Mouse (Mus musculus) heart, adult 2 months (tissue): ENCODE measurements around the gene Rnf157.

Experiments used
- CTCF ChIP-seq: fragments of 200-600 bp; IDR thresholded peaks from 2 replicates; pipeline ENCODE4 v1.8.1; 2022; ENCODE audit warnings: antibody characterized with exemption, mild to moderate bottlenecking, moderate library complexity
- EP300 ChIP-seq: fragments of 200-500 bp; IDR thresholded peaks from 2 replicates; pipeline ENCODE4 v1.6.1; 2011; ENCODE audit warnings: low read depth, low read length, control low read depth; ENCODE audit not compliant: insufficient read depth

- no peak for TF ChIP-seq CTCF
- no peak for TF ChIP-seq EP300
Observed at GRCm38 (mm10) chr11:116330211-116330518, 82.7 kb downstream of the Rnf157 start.
